Mouse (Mus musculus) left cerebral cortex, postnatal 25 days (tissue): Measurements from ENCODE around the gene Nat8f1. TPM values are rescaled to one million over a fixed set of nuclear protein-coding genes. Genes with fewer than 3 reads are reported as not detected.
"Not testable (repeated sequence)": the region's sequence is repeated elsewhere in the genome, so short reads cannot be mapped to it uniquely, and the experiment has no call there.

Experiments used
- DNase-seq, 2 experiments: peaks; one replicate each; pipeline ENCODE4 v3.0.0; 2022; ENCODE audit warnings: low spot score in 2 of 2, mixed read lengths in 1 of 2
- intact Hi-C: fragments of 180-260 bp; cut with DNase I; formaldehyde crosslinking; loops from one replicate; pipeline ENCODE4 v1.15.1; 2025
- total RNA-seq, 2 experiments: library from RNA; stranded (reverse); gene quantifications; 2 replicates each; pipeline ENCODE4 v1.2.3; 2021

The Nat8f1 gene
- total RNA-seq, 2 experiments from 2014 or later: 30.5 to 30.7 TPM

DNA sequence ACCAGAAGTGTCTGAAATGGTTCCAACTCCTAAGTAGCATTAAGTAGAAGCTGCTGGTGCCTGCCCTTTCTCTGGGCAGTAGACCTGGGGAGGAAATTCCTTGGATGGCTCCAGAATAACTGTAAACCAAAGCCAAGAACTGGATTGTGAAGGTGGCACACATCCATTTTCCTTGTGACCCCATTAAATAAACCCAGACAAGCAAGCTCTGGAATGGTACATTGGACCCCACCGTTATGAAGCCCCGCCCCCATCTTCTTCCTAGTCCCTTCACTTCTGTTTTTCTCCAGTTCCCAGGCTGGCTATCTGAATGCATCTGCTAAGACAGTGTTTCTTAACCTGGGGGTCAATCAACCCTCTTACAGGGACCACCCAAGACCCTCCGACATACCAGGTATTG is 3.9 kb downstream of the Nat8f1 start, which contains the start of gene Tprkb:
Gene Tprkb (plus strand): TSS at position 279 of the 400 bp plus-strand sequence.
- no peak for DNase-seq
- intact Hi-C loops: loop anchor here (10.0 kb wide), 2 partner anchors 327 to 457 kb away; partner anchors contain the start of genes Alms1, Cct7 and Pradc1

DNA sequence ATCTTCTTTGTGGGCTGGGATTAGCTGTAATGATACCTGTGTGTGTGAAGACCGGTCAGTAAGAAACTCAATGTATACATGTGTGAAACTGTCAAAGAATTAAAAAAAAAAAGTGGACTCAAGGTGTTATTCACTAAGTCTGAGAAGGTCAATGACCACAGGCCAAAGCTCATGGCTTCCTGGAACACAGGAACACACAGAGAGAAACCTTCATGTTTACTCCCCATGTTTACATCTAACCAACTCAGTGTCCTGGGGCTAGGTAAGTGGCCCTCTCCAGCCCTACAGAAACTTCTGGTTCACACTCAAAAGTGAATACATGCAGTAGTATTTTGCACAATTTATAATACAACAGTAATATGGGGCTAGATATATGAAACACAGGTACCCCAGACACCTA is 5.8 kb downstream of the Nat8f1 start:
- intact Hi-C loops: loop anchor here (10.0 kb wide), 2 partner anchors 325 to 455 kb away; partner anchors contain the start of genes Alms1, Cct7 and Pradc1
- DNase-seq: no peak

- intact Hi-C loops: no loop called here
- DNase-seq: no peak
These were observed 7.1 kb downstream of the Nat8f1 start for GRCm38 (mm10) chr6:85908341-85908740.

GRCm38 (mm10) chr6:85906911-85907351 is 8.6 kb downstream of the Nat8f1 start:
- peak; percentile 49 to 78 for DNase-seq
- intact Hi-C loops: not testable (repeated sequence)

DNA sequence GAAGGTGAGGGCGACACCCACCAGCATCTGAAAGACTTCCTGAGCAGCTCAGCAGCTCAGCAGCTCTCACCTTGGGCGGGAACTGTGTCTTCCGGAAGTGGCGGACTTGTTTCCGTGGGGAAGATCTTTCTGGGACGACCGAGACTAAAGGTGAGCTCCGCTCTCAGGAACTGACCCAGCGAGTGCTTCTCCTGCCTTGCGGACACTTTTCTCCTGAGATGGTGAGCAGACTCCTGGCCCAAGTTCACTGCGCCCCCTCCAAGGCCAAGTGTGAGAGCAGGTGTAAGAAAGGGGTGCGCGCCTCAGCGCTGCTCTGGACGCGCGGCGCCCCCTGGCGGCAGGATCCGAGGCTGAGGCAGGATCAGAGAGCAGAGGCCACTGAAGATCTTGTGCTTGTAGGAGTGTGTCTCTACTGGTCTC is 10.8 kb downstream of the Nat8f1 start, which contains the start of gene Nat8f4:
Gene Nat8f4 (minus strand): TSS at position 243 of the 420 bp plus-strand sequence.
- DNase-seq: peak; percentile 81 to 84
- intact Hi-C loops: loop anchor here (2.0 kb wide), 1 partner anchor 66 kb away; no protein-coding TSS in a partner anchor

GRCm38 (mm10) chr6:85902303-85902702 is 13.2 kb downstream of the Nat8f1 start:
- no peak for DNase-seq
- intact Hi-C loops: no loop called here

DNA sequence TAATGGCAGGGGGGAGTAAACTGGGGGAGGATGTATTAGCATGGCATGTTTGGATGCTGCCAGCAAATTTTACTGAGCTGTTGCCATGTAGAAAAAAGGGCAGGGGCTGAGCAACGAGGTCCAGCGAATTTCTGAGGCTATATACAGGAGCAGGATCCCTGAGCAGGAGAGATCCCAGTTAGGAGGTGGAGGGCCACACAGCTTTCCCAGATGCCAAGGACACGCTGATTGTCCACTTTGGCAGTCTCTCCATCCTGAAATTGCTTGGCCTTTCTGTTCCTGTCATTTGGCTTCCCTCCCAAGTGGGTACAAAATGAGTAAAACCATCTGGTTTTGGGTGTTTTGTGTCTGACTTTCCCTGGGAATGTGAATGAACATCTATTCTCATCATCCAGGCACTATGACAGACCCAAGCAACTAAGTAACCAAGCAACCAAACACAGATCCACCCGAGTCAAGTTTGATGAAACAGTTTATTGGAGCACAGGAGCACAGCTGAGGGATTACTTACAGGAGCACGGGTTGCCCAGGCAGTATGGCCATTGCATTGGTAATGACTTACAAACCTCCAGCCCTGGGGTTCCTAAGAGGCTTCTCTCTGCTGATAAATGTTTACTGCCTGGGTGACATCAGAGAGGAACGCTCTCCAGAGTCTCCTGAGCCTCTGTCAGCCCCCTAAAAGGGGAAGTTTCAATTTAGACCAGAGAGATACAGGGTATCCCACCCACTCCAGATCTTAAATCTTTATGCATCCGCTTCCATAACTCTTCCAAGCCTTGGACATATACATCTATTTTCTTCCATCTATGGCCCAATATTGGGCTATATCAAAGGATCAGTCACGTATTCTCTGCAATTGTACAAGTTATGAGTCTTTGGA is 16.7 kb downstream of the Nat8f1 start:
- DNase-seq: peak in 1 of 2 experiments; percentile 27
- intact Hi-C loops: not testable (repeated sequence)

DNA sequence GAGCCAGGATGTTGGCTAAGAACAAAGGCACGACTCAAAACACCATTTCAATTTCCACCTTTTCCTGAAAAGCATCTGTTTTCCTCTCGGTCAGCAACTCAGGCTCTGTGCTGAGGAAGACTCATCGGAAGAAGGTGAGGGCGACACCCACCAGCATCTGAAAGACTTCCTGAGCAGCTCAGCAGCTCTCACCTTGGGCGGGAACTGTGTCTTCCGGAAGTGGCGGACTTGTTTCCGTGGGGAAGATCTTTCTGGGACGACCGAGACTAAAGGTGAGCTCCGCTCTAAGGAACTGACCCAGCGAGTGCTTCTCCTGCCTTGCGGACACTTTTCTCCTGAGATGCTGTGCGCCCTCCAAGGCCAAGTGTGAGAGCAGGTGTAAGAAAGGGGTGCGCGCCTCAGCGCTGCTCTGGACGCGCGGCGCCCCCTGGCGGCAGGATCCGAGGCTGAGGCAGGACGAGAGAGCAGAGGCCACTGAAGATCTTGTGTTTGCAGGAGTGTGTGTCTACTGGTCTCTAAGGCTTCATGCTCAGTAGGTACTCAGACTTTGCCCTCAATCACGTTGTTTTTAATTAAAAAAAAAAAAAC is 20.3 kb downstream of the Nat8f1 start:
- DNase-seq: peak in 1 of 2 experiments; percentile 23
- intact Hi-C loops: not testable (repeated sequence)

DNA sequence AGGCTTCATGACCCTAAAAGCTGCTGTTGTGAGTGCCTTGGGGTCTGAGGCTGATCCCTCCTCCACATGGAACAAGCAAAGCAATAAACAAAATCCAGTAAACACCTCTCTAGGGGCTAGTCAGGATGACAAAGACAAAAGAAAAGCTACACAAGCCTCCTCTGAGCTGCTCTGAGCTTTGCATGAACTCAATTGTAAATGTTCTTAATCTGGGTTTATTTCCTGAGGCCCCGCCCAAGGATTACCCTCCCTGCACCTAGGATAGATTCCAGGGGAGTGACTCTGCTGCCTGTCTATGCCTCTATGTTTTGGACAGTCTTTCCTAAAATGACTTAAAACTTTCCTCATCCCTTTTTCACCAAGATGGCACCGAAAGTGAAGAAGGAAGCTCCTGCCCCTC is 26.5 kb downstream of the Nat8f1 start:
- intact Hi-C loops: no loop called here
- no peak for DNase-seq

GRCm38 (mm10) chr6:85884311-85884710 is 31.2 kb downstream of the Nat8f1 start:
- DNase-seq: no peak
- intact Hi-C loops: no loop called here

GRCm38 (mm10) chr6:85883246-85883645 is 32.2 kb downstream of the Nat8f1 start:
- DNase-seq, intact Hi-C loops: not testable (repeated sequence)

DNA sequence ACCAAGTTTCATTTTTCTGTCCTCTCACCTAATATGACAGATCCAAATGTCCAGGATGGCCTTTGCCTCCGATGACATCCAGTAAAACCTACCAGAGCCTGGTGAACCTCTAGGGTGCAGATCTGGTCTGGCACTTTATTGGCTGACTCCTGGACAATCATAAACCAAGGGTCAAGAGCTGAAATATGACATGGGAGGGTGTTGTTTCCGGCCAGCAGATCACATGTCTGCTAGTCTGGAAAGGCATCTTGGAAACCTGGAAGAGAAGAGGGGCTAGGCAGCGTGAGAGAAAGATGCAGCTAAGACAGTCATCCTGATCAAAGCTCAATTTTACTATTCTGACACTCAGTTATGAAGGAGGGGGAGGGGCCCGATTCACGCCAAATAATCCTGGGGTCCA is 46.5 kb downstream of the Nat8f1 start, which contains the start of gene Nat8f2:
Gene Nat8f2 (minus strand): TSS at position 153 of the 400 bp plus-strand sequence.
- intact Hi-C loops: not testable (repeated sequence)

DNA sequence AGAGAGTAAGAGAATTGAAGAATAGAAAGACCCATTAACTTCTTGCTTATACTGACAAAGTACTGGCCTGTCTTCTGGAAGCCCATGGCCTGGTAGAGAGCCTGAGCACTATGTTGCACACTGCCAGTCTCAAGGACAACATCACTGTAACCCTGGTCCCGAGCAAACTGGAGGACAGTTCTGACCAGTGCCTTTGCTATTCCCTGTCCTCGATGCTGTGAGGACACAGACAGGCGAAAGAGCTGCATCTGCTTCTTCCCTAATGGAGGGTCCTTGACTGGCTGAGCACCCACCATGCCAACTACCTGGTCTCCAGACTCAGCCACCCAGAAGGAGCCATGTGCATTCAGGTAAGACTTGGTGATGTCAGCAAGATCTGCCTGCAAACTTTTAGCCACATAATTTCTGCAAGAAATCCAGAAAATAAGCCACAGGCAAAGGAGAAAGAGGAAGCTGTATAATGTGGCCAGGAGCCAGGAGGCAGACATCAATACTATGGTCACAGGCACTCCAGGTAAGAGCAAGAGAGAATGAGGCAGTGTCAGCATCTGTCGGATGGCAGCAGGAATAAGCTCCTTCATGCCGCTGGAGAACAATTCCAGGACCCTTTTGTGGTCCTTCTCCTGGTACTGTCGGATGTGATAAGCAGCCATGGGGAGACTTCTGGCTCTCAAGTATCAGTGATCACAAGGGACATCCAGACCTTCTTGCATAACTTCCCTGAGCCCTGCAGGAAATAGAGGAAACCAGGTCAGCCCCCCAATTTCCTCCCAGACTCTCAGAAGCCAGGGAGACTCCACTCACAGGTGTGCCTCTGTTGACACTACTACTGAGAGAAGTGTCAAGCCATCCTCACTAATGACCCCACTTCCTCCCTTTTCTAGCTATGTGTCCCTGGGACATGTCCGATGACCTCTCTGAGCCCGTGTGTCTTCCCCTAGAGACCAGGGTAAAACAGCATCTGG is 47.5 kb downstream of the Nat8f1 start:
- no peak for DNase-seq
- intact Hi-C loops: no loop called here

More for the DNA sequence above, 46.5 kb downstream of the Nat8f1 start, which contains the start of gene Nat8f2:
- not testable (repeated sequence) for DNase-seq

DNA sequence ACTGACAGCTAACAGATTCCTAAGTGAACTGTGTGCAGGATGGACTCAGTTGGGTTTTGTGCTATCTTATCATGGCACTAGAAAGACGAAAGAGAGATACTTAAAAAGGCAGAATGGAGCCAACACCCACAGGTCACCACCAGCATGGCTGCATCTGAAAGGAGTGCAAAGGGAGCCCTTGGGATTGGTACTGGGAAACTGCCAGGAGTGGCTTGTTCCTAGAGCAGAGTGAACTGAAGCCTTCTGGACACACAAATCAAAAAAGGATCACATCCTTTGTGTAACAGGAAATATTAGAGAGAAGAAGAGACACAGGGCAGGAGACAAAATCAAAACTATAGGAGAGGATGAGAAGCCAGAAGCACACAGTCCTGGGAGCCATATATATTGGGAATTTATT is 48.5 kb downstream of the Nat8f1 start:
- DNase-seq, intact Hi-C loops: not testable (repeated sequence)

GRCm38 (mm10) chr6:85866166-85866565 is 49.3 kb downstream of the Nat8f1 start:
- intact Hi-C loops, DNase-seq: not testable (repeated sequence)

GRCm38 (mm10) chr6:85864900-85865639 is 50.4 kb downstream of the Nat8f1 start:
- DNase-seq, intact Hi-C loops: not testable (repeated sequence)

DNA sequence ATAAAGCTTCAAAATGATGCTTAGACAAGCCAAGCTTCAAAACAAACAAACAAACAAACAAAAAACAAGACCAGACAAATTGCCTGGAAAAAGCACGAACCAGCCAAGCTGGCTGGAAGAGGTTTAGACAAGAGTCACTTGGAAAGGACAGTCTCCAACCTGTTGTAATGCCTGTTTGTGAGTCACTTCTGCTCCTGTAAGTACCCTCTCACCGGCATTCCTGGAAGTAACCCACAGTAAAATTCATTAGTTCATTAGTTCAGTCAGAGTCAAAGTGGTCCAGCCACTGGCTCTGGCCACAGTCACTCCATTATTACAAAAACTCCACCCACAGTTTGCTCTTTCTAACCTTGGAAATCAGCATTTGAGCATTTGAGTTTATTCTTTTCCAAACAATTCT is 51.6 kb downstream of the Nat8f1 start:
- intact Hi-C loops: no loop called here
- DNase-seq: no peak

DNA sequence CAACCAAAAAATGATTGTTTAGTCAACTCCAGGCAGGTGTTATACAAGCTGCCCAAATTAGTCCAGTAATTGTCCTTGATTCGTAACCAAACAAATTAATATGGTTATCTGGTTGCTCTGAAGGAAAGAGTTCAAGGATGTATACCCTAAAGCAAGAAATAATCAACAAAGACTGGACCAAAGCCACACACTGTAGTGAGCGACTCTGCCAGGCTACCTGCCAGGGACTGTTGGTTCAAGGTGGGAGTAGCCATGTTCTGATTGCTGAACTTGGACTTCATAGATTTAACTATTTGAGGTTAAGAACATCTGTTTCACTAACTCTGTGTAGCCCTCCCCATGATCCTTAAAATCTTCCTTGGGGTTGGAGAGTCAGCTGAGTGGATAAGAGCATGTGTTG is 52.4 kb downstream of the Nat8f1 start:
- DNase-seq: no peak
- intact Hi-C loops: no loop called here
